Mouse (Mus musculus) stomach, postnatal 0 days (tissue): Measurements from ENCODE around the gene Ercc6l.

Experiments used
- CTCF ChIP-seq: IDR thresholded peaks from 2 replicates; pipeline ENCODE4 v1.5.1; 2016; ENCODE audit warnings: antibody characterized with exemption, low read depth, mild to moderate bottlenecking, moderate library complexity
- EP300 ChIP-seq: optimal IDR thresholded peaks from 2 replicates; pipeline ENCODE3; 2016; ENCODE audit warnings: antibody characterized with exemption

DNA sequence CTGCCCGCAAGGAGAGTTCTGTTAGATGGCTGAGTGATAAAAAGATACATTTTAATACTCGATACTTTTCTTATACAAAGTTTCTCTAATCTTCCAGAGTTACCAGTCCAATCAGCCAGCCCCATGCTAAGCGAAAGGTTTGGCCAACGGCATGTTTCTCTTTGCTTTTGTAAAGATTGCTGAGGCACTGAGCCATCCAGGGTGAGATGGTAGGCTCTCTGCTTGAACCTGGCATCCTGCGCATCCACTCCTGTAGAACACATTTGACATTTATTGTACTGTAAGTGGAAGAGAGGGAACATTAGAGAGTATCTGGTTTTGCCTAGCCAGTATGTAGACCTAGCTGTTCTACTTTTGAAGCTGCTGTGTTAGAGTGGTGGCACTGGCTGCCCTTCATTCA is 32.7 kb upstream of the Ercc6l start:
- TF ChIP-seq EP300: no peak
- TF ChIP-seq CTCF: no peak
